Mouse (Mus musculus): ENCODE data around the gene Abl2.

DNA sequence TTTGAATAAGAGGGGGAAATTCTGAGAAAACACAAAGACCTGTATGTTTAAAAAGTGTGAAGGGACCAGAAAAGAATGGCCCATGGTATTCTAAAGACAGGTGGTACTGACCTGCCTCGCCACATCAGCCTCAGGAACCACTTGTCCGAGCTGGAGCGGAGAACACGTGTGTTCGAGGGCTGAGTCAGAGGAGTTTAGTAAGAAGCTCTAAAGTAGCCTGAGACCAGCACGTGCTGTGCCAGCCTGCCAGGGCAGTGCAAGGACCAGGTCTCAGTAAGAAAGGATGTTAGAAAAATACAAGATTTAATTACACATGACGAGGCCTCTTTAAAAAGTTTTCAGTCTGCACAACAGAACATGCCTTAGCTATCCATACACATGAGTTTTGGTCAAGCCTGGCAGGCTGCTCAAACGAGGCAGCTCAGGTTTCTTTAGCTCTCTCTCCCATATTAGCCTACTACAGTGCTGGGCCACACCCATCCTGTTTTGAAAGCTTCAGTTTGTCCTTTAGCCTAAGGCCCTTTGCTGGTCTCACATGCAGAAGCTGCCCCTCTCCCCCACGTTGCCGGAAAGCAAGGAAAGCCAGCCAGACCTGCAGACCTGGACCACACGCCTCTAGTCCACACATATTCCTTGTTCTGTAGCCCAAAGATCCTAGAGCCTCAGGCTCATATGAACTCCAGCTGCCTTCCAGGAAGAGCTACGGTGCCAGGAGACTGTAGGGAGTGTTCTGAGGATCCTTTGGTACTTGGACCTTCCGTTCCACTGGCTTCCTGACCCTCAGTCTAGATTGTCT lies 96.3 kb downstream of the Abl2 start:
- TF ChIP-seq CTCF (IDR thresholded peaks at IDR 0.05; ENCODE audit: borderline replicate concordance, insufficient read depth, low read length) (no peak), POLR2A (IDR thresholded peaks at IDR 0.05; ENCODE audit: low read depth, low read length) (no peak)

Data from embryonic fibroblast, embryonic 13.5 days (primary cell).